Mouse (Mus musculus): ENCODE results near the gene Tmem190. TPM values are rescaled to one million over a fixed set of nuclear protein-coding genes. Genes with fewer than 3 reads are reported as not detected.
"Not testable (repeated sequence)": the region's sequence is repeated elsewhere in the genome, so short reads cannot be mapped to it uniquely, and the experiment has no call there.

The Tmem190 gene
- total RNA-seq, 1 experiment from 2014 or later: not detected

- no peak for DNase-seq
Observed at GRCm38 (mm10) chr7:4813105-4813791, 30.5 kb downstream of the Tmem190 start.

GRCm38 (mm10) chr7:4816559-4816958, 33.8 kb downstream of the Tmem190 start:
- no peak for DNase-seq

- DNase-seq: not testable (repeated sequence)
Observed at GRCm38 (mm10) chr7:4820925-4821324, 38.2 kb downstream of the Tmem190 start.

GRCm38 (mm10) chr7:4821690-4822089, 39.0 kb downstream of the Tmem190 start:
- DNase-seq: no peak

- DNase-seq: no peak
Observed at GRCm38 (mm10) chr7:4822162-4822907, 39.6 kb downstream of the Tmem190 start.

GRCm38 (mm10) chr7:4825365-4825764, 42.6 kb downstream of the Tmem190 start:
- DNase-seq: no peak

- DNase-seq: no peak
Observed at GRCm38 (mm10) chr7:4830476-4830875, 47.7 kb downstream of the Tmem190 start.

Other genes starting within 250 kb of the Tmem190 start
- 8.2 and 11.6 TPM in 2 replicates for gene Syt5, start 235.4 kb upstream of the Tmem190 start, total RNA-seq (2021)
- not detected in 2 replicates for gene Ptprh, start 178.9 kb upstream of the Tmem190 start, total RNA-seq (2021)
- gene Tmem86b, start 151.5 kb upstream of the Tmem190 start, total RNA-seq (2021): 8.8 and 16.2 TPM in 2 replicates
- gene Ppp6r1, start 123.9 kb upstream of the Tmem190 start, total RNA-seq (2021): 80.9 and 86.1 TPM in 2 replicates
- gene Hspbp1, start 97.9 kb upstream of the Tmem190 start, total RNA-seq (2021): 34.0 and 37.9 TPM in 2 replicates
- gene Brsk1, start 92.3 kb upstream of the Tmem190 start, total RNA-seq (2021): 6.0 and 8.4 TPM in 2 replicates
- gene Tmem150b, start 57.7 kb upstream of the Tmem190 start, total RNA-seq (2021): 0.30 and 0.79 TPM in 2 replicates
- gene Kmt5c, start 42.8 kb upstream of the Tmem190 start, total RNA-seq (2021): 60.3 and 70.7 TPM in 2 replicates
- gene Cox6b2, start 29.8 kb upstream of the Tmem190 start, total RNA-seq (2021): 28.1 and 31.3 TPM in 2 replicates
- not detected in 2 replicates for gene Fam71e2, start 11.6 kb upstream of the Tmem190 start, total RNA-seq (2021)
- not detected in 2 replicates for gene Il11, start 78 bp upstream of the Tmem190 start, total RNA-seq (2021)
- 10.2 and 11.7 TPM in 2 replicates for gene Tmem238, start 6.7 kb downstream of the Tmem190 start, total RNA-seq (2021)
- 1,145 and 1,281 TPM in 2 replicates for gene Rpl28, start 9.9 kb downstream of the Tmem190 start, total RNA-seq (2021)
- gene Ube2s, start 29.7 kb downstream of the Tmem190 start, total RNA-seq (2021): 140 and 146 TPM in 2 replicates
- gene Shisa7, start 61.8 kb downstream of the Tmem190 start, total RNA-seq (2021): 2.2 and 2.9 TPM in 2 replicates
- gene Isoc2b, start 87.3 kb downstream of the Tmem190 start, total RNA-seq (2021): 8.6 and 12.5 TPM in 2 replicates
- gene Isoc2a, start 94.2 kb downstream of the Tmem190 start, total RNA-seq (2021): 55.7 and 67.9 TPM in 2 replicates
- 0.26 TPM in 1 of 2 replicates, not detected in the other for gene Gm36210, start 123.6 kb downstream of the Tmem190 start, total RNA-seq (2021)
- gene Zfp628, start 132.3 kb downstream of the Tmem190 start, total RNA-seq (2021): 13.7 and 16.2 TPM in 2 replicates
- 6.6 and 8.1 TPM in 2 replicates for gene Nat14, start 139.1 kb downstream of the Tmem190 start, total RNA-seq (2021)
- gene Ssc5d, start 142.8 kb downstream of the Tmem190 start, total RNA-seq (2021): 3.9 and 5.0 TPM in 2 replicates
- gene Sbk2, start 181.5 kb downstream of the Tmem190 start, total RNA-seq (2021): 0.63 TPM in 1 of 2 replicates, not detected in the other
- gene Sbk3, start 188.2 kb downstream of the Tmem190 start, total RNA-seq (2021): 0.37 and 0.64 TPM in 2 replicates
- gene Zfp579, start 213.2 kb downstream of the Tmem190 start, total RNA-seq (2021): 17.8 and 20.5 TPM in 2 replicates
- gene Zfp524, start 231.5 kb downstream of the Tmem190 start, total RNA-seq (2021): 11.7 and 12.9 TPM in 2 replicates
- 22.7 and 25.8 TPM in 2 replicates for gene Fiz1, start 231.8 kb downstream of the Tmem190 start, total RNA-seq (2021)
- not detected in 2 replicates for gene Gm44973, start 232.6 kb downstream of the Tmem190 start, total RNA-seq (2021)
- 25.3 and 30.5 TPM in 2 replicates for gene Zfp865, start 237.4 kb downstream of the Tmem190 start, total RNA-seq (2021)
- 1.3 and 2.7 TPM in 2 replicates for gene Ccdc106, start 237.6 kb downstream of the Tmem190 start, total RNA-seq (2021)